Mouse (Mus musculus) thymus, postnatal 14 days (tissue): Measurements from ENCODE around the gene Slc25a33.

Experiments
- DNase-seq: peaks from one replicate; pipeline ENCODE4 v3.0.0; 2021

The Slc25a33 gene

DNA sequence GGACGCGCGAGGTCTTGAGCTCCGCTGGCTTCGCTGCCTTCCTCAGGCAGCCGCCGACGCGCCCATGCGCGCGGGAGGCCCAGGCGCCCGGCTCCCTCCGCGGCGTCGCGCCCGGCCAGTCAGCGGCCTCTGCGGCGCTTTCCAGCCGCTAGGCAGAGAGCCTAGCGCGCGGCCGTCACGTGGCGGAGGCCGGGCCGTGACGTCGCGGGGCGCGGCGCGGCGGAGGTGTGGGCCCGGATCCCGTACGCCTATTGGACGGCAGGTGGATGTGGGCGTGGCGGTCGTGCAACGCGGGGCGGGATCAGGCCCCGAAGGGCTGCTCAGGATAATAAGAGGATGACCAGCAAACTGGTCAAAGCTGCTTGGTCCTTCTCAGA is at the start of gene Slc25a33:
Gene Slc25a33, minus strand, starts transcription at position 184 of the 377 bp plus-strand sequence.
- DNase-seq, result peak; percentile 91

DNA sequence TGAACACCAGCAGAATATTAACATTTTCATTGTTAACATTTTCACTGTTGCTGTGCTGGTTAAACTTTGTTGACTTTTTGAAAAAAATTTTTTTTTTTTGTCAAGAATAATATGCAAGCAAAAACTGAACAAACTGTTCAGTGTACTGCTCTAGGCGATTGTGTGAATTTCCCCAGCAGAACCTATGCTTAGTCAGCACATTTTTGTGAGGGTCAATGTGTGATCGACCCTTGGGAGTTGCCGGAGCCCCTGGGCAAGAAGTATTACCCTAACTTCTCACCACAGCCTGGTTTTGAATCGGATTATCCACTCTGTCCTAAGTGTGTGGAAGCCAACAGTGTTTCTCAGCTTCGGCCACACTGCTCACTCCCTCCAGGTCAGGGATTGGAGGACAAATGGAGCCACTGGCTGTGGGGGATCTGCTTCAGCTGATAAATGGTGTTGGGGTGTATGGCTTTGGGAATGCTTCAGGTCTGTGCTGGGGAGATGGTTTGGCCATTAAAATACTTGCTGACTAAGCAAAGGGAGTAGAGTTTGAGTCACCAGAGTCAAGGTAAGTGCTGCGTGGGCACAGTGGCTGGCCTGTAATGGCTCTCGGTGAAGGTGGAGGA is 48.6 kb upstream of the Slc25a33 start:
- no peak for DNase-seq

DNA sequence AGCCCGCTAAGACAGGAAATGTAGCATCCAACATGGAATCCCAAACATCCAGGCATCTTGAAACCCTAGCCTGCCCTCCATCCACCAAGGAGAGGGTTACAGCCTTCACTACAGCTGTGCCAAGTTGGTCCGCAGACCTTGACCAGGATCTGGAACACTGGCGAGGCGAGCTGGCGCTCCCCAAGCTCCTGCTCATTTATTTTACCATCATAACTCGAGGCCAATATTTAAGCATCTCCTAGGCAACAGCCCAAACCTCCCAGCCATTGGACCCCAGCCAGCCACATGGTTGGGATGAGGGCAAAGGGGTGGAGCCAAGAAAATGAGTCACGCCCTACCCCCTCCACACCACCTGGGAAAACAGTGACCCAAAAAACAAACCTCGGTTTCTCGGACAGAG is 48.0 kb upstream of the Slc25a33 start:
- DNase-seq, result no peak

DNA sequence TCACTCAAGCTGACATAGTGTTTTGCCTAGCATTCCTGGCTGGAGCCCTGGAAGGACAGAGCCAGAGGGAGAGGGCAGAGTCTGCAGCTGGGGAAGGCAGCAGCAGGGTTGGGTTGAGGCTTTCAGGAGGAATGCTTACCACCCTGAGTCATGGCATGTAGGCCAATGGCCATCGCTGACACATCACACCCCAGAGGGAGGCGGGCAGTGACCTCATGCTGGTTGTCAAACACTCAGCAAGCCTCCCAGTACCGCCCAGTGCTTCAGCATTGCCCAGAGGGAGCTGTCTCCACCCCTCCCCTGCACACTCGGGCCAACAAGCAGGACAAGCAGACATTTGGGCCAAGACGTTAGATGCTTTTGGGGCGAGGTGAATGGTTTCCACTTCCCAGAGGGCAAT is 46.5 kb upstream of the Slc25a33 start:
- DNase-seq, result no peak

DNA sequence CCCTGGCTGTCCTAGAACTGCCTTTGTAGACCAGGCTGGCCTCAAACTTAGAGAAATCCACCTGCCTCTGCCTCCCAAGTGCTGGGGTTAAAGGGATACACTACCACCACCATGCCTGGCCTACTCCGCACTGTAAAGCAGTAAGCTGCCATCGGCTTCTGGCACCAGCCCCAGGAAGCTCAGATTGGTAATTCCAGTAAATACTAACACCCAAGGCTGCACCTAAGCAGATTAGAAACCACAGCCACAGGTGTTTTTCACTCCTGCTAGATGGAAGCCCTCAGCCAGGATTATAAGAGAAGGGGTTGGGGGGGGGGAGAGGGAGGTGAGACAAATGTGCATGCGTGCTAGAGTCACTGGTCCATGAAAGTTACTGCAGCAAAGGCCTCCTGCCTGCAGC is 45.1 kb upstream of the Slc25a33 start:
- DNase-seq, result no peak

DNA sequence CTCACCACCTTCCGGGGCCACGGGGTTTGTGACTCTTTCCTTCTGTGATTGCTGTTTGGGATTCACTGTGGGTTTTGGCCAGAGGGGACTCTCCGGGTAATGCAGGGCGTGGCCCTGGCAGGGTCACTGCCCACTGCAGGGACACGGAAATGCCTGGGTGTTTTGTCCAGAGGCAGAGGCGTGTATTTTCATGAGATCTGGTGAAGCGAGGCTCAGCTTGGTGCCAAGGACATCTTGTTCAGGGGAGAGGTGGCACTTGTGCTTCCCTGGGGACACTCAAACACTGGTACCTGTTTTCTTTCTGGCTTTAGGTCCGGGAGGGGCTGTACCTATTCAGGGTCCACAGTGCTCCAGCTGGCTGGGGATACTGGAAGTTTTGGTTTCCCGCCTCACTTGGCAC is 42.5 kb upstream of the Slc25a33 start:
- DNase-seq, result no peak

DNA sequence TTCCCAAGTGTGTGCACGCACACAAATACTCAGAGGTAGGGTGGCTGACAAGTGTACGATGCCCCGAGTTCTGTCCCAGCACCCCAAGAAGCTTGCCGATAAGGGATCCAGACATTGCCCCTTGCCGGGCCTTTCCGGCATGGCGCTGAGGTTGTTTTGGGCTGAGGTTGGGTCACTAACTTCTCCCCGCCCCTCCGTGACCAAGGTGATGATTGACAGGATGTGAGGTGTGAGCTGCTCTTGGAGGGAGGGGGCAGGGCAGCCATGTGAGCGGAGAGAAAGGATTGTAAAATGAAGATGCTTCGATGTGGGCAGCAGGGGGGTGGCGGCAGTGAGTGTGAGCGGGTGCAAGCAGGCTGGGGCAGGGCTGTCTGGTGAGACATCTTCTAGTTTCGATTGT is 41.5 kb upstream of the Slc25a33 start:
- DNase-seq, result no peak

DNA sequence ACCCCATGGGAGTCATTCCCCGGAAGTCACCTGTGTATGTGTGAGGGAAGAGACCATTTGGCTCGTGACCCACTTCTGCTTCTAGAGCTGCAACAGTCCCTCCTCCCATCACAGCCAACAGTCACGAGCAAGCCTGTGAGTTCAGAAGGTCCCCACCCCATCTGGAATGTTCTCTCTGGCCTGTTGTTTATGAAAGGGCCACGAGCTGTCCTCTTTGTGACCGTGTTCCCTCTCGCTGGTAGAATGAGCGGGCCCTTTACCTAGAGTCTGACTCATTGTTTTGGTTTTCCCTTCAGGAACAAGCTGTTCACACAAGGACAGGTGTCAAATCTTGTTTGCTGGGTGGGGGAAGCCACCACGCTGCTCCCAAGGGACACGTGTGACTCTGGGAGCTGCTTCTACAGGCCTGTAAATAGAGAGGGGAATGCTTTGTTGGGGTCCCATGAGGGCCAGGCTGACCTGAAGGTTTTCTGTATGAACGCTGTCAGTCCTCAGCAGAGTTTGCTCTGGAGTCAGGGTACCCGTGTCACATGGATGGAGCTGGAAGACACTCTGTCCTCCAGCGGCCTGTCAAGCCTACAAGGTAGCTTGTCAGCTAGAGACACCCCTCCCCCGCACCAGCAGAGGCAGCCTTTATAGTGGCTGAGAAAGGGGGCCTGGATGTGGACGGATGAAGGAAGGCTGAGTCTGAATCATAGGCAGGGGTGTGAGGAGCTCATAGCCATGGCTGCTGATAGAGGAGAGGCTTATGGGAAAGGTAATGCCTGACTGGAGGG is 39.5 kb upstream of the Slc25a33 start:
- DNase-seq, result no peak

DNA sequence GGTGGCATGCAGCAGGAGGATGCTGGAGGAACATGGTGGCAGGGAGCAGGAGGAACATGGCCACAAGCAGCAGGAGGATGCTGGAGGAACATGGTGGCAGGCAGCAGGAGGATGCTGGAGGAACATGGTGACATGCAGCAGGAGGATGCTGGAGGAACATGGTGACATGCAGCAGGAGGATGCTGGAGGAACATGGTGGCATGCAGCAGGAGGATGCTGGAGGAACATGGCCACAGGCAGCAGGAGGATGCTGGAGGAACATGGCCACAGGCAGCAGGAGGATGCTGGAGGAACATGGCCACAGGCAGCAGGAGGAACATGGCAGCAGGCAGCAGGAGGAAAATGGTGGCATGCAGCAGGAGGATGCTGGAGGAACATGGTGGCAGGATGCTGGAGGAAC is 36.3 kb upstream of the Slc25a33 start:
- peak; percentile 43 for DNase-seq

DNA sequence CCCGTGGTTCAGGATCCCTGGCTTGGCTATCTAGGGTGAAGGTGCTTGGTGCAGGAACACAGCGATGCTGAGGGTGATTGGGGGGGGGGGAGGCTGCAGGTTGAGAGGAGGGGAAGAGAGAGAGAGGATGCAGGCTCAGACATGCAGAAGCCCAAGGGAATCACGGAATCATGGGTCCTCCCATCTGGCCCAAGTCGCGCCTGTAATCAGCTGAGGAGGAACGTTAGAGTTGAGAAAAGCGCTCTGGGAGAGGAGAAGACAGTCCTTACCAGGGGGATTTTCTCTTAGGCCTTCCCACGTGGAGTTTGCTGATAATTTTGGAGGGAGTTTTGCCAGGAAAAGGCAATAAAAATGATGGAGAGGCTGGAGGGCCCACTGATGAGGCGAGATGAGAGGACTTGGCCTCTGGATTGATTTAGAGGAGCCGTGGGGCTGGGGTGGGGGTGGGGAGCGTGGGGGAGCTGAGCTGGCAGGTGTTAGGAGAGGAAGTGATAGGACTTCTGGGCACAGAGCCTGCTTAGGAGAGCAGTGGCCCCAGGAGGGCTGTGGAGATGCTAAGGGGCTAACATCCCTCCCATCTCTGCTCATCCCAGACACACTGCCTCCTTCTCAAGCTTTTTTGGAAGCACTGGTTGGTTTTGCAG is 34.6 kb upstream of the Slc25a33 start:
- no peak for DNase-seq

DNA sequence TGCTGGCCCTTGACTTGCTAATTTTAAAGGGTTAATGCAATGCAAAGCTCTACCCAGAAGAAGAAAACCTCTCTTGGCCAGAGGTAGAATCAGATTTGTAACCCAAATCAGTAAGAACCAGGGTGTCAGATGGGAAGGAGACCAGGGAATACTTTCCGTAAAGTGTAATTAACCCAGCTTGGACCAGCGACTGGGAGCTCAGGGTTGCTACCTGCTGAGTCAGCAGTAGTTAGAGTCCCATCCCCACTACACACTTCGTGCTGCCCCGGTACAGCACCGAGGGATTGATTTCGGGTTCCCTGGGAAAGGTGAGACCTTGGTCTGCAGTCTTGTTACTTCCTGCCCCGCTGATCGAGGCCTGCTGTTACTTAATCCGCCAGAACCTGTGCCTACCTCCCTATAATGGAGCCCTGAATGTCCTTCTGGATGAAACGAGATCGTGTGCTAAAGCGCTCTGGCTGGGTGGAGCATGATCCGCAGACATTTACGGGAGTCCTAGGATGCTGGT is 34.0 kb upstream of the Slc25a33 start:
- no peak for DNase-seq

DNA sequence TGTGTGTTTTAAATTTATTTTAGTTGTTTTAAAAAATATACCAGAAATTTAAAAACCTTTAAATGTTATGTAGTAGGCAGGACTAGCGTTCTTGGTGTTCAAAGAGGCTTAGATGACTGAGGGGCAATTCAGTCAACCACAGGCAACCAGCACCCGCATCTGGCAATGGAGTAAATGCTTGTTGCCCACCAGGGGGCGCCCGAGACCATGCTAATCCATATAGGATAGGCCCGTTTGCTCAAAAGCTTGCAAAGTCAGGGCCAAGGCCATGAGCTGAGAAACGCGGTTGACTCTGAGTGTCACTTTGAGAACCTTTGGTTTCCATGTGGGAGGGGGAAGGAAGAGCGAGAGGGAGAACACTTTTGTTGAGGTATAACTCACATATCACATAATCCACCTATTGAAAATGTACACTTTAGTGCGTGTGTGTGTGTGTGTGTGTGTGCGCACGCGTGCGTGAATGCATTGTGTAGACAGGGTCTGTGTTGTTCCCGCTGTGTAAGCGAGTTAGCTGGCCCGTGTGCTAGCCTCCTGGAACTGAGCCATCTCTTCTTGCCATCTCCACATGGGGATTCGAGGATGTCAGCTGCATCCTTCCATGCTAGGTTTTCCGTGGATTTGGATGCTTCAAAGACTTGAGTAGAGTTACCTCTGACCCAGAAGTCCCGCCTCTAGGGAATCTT is 32.8 kb upstream of the Slc25a33 start:
- DNase-seq, result peak; percentile 93

DNA sequence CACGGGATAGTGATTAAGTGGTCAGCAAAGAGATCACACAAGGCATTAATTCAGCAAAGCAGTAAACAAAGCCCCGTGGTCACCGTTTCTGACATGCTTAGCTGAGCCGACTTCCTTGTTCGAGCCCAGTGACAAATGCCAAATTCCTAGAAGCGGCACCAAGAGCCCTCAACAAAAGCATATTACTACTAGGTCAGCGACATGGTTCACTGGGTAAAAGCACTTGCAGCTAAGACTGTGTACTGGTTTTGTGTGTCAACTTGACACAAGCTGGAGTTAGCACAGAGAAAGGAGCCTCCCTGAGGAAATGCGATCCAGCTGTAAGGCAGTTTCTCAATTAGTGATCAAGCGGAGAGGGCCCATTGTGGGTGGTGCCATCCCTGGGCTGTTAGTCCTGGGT is 28.2 kb upstream of the Slc25a33 start:
- no peak for DNase-seq

DNA sequence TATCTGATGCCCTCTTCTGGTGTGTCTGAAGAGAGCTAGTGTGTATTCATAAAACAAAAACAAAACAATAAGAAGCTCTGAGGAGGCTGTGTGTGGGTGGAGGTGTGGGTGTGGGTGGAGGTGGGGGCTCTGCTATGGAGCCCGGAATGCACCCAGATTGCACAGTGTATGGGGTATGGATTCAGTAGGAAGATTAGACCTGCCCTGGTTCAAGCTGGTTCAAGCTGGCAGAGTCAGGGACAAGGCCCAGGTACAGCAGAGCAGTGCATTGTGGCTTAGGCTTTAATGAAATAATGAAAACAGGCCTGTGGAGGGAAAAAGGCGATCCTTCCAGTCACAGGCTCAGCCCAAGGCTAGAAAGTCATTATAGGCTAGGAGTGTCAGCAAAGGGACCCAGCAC is 26.5 kb upstream of the Slc25a33 start:
- no peak for DNase-seq

DNA sequence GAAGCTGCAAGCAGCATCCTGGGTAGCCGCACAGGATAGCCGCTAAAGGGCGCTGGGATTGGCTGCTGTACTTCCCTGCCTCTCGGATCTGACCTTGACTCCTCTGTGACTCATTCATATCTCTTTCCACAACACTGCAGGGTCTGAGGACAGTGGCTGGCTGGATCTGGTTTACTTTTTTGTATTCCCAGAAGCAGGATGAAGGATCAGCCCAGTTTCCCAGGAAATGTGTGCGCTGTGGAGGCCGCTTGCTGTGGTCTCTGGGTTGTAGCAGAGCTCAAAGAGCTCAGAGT is 26.0 kb upstream of the Slc25a33 start:
- no peak for DNase-seq

DNA sequence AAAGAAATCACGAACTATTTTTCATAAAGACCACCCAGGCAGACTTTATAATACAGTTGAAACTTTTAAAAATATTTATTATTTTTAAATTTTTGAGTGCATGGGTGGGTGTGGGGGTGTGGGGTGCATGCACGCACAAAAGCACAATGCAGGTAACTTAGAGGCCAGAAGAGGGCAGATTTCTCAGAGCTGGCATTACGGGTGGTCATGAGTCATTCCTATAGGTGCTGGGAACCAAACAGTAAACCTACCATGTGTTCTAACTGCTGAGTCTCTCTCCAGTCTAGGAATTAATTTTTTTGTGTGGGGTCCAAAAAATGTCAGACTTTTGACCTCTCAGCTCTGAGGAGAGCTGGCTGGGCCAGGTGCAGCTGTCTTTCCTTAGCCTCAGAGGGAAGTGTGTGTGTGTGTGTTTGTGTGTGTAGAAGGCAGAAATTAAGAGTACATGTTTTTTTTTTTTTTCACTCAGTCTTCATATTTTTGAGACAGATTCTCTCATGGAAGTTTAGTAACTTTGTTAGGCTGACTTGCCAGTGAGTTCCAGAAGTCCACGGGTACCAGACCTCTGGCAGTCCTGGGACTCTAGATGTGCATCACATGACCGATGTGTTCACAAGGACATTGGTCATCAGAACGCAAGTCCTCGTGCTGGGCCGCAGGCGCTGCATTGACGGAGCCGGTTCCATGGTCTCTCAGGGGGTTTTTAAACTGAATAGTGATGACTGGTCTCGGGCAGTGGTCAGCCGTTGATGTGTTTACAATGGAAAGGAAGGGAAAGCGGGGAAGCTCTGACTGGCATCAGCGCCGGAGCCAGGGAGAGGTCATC is 25.5 kb upstream of the Slc25a33 start:
- no peak for DNase-seq

DNA sequence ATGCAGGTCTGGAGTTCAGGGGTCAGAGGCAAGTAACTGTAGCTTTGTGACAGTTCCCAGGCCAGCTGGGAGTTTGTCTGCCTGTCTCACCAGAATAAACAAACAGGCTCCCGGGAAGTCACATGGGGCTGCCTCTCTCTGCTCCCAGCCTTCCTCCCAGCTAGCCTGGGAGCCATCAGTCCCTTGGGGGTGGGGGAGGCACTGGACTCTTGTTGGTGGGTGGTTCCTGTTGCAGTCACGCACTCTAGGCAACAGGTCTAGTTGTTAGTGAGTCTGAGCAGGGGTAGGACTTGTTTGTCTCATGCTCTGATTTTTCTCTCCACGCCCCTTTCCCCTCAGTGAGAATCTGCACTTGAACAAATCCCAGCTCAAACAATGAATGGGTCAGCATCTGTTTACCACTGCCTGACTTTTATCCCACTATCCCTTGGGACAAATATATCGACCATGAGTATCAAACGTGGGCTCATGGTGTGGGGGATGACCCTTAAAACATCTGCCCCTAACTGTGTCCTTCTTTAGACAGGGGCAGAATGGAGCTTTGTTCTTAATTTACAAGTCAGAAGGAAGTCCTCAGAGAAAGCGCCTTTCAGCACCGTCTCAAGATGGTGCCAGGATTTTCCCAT is 24.7 kb upstream of the Slc25a33 start:
- no peak for DNase-seq

DNA sequence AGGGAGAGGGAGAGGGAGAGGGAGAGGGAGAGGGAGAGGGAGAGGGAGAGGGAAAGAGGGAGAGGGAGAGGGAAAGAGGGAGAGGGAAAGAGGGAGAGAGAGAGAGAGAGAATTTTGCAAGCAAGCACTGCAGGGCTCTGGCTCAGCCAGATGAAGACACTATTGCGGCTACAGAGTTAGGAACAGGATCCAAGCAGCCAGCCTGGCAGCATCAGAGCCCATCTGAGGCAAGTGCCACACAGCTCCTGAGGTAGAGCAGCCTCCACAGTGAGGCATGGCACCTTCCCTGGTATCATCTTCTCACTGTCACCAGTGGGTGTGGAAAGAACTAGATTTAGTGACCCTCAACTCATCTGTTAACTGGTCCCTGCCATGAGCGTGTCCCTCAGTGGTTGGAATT is 24.0 kb upstream of the Slc25a33 start:
- DNase-seq, result no peak

DNA sequence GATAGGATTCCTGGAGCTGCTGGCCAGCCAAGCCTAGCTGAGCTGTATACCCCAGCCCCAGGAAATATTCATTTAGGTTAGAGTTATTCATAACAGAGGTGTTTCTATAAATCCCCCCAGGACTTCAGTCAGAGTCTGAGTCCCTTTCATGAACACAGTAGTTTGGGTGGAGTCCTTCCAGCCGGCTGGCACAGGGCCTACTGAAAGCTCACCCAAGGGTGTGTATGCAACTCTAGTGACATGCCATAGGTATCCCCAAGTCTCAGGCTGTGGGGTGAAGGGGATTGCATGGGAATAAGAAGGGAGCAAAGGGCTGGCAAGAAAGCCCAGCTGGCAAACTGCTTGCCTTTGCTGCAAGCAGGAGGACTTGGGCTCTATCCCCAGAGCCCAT is 23.1 kb upstream of the Slc25a33 start:
- DNase-seq, result no peak

DNA sequence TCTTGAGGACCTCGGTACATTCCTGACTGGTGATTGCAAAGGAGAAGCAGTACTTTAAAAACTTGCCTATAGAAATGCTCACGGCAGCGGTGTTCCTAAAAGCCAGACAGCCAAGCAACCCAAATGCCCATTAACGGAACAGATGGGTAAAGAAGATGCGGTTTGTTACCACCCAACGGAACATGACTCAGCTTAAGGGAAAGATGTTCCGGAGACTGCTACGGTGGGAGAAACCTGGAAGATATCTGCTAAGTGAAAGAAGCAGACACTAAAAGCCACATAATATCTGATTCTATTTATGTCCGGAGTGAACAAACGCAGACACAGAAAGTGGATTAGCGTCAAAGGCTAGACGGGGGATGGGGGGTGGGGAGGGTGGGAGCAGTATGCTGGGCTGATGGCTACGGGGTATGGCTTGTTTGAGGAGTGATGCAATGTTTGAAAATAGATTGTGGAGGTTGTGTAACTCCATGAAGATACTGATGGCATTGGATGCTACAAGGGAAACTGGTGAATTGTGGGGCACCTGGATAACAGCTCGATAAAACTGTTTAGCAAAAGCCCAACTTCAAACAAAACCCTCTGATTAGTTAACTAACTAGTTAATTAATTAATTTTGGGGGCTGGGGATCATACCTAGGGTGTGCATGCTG is 22.6 kb upstream of the Slc25a33 start:
- no peak for DNase-seq

DNA sequence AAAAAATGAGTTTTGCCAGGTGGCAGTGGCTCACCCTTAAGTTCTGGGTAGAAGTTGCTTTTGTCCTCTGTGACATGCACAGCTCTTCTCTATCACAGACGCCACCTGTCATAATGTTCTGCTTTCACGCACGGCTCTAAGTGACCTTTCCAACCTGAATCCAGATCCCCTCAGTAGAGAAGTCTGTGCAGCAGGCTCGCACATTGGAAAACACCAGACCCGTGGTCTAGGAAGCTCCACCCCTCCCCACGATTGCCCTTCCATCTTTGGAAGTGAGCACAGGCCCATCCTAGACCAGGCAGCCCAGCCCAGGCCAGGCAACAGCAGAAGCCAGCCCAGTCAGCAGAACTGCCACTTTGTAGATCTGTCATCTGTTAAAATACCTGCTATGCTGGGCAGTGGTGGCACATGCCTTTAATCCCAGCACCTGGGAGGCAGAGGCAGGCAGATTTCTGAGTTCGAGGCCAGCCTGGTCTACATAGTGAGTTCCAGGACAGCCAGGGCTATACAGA is 20.9 kb upstream of the Slc25a33 start:
- DNase-seq, result no peak

DNA sequence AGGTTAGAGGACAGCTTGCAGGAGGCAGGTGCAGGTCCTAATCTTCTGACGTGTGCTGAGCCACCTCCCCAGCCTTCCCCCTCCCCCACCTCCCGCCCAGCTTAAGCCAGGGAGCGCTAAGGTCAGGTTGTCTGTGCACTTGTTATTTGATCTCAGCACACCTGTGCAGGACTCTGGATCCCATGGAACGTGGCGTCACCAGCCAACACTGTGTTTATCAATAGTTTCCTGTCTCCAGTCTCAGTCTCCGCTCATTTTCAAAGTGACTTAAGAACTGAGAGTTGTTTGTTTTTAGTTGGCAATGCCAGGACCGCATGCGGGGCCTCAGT is 19.9 kb upstream of the Slc25a33 start:
- DNase-seq, result no peak
